Mouse (Mus musculus) T-helper 2 cell (primary cell): ENCODE data around the gene Nr2c2ap.

ENCODE experiments used
- in situ Hi-C: fragments of 300-600 bp; cut with MboI, MseI; formaldehyde crosslinking; loops from one replicate; pipeline ENCODE4 v1.15.1; 2025; ENCODE audit warnings: high pct_unique_total_duplicates

Gene Nr2c2ap

DNA sequence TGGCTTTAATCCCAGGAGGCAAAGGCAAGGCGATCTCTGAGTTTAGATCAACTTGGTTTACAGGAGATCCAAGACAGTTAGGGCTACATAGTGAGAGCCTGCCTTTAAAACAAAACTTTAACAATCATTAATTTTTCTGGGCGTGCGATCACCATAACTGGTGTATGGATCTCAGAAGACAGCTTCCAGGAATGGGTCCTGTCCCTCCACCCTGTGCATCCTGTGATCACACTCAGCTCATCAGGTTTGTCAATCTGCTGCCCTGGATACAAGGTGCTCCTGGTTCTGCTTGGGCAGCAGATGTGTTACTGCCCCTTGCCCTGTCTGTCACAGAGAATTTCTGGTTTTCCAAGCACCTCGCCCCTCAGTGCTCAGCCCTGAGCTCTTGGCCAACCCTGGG, 28.1 kb downstream of the Nr2c2ap start:
- in situ Hi-C loops = loop anchor here (25.0 kb wide), 1 partner anchor 247 kb away; the partner anchor contains the start of genes Ndufa13, Tssk6 and Yjefn3

- in situ Hi-C loops = loop anchor here (25.0 kb wide), 1 partner anchor 248 kb away; the partner anchor contains the start of genes Ndufa13, Tssk6 and Yjefn3
Measured at GRCm38 (mm10) chr8:70160015-70160414, 28.9 kb downstream of the Nr2c2ap start.

- in situ Hi-C loops = loop anchor here (25.0 kb wide), 1 partner anchor 251 kb away; the partner anchor contains the start of genes Ndufa13, Tssk6 and Yjefn3
Measured at GRCm38 (mm10) chr8:70163316-70163715, 32.2 kb downstream of the Nr2c2ap start.

GRCm38 (mm10) chr8:70166504-70167110, 35.5 kb downstream of the Nr2c2ap start:
- in situ Hi-C loops = loop anchor here (25.0 kb wide), 1 partner anchor 254 kb away; the partner anchor contains the start of genes Ndufa13, Tssk6 and Yjefn3

DNA sequence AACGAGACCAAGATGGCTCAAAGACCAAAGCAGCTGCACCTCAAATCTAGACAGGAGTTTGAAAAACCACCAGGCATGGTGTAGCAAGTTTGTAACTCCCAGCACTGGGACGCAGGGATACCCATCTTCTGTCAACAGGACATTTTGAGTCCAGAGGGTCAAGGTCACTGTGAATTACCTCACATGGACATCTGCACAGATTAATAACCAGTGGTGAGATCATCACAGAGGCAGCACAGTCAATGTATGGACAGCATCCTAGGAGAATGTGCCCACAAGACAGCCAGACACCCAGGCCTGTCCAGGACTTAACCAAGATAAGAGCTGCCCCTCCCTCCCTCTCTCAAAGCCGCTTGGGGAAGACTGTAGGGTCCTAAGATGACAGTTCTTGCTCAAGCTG, 39.0 kb downstream of the Nr2c2ap start:
- in situ Hi-C loops = loop anchor here (25.0 kb wide), 1 partner anchor 258 kb away; the partner anchor contains the start of genes Ndufa13, Tssk6 and Yjefn3

- in situ Hi-C loops = loop anchor here (25.0 kb wide), 1 partner anchor 258 kb away; the partner anchor contains the start of genes Ndufa13, Tssk6 and Yjefn3
Measured at GRCm38 (mm10) chr8:70170748-70171147, 39.6 kb downstream of the Nr2c2ap start.

GRCm38 (mm10) chr8:70171240-70171639, 40.1 kb downstream of the Nr2c2ap start:
- in situ Hi-C loops = loop anchor here (25.0 kb wide), 1 partner anchor 259 kb away; the partner anchor contains the start of genes Ndufa13, Tssk6 and Yjefn3

GRCm38 (mm10) chr8:70172043-70172681, 41.0 kb downstream of the Nr2c2ap start, which contains the start of gene Tmem161a:
TSS of gene Tmem161a (plus strand) at chr8:70172356.
- in situ Hi-C loops = loop anchor here (25.0 kb wide), 1 partner anchor 260 kb away; the partner anchor contains the start of genes Ndufa13, Tssk6 and Yjefn3

DNA sequence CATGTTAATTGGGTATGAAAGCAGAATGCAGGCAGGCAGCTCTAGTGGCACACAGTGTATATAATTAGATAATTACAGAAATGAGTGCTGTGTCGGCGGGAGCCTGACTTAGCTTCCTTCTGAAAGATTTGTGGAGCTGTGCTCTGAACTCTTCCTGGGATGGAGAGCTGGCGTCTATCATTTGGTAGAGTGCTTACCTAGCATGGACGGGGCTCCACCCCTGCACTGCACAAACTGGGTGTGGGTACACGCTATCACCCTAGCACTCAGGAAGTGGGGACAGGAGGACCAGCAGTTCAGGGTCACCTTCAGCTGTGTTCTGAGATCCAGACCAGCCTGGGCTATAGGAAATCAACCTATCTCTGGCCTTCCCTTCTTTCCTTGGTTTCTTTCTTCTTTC, 42.2 kb downstream of the Nr2c2ap start:
- in situ Hi-C loops = loop anchor here (25.0 kb wide), 1 partner anchor 261 kb away; the partner anchor contains the start of genes Ndufa13, Tssk6 and Yjefn3

DNA sequence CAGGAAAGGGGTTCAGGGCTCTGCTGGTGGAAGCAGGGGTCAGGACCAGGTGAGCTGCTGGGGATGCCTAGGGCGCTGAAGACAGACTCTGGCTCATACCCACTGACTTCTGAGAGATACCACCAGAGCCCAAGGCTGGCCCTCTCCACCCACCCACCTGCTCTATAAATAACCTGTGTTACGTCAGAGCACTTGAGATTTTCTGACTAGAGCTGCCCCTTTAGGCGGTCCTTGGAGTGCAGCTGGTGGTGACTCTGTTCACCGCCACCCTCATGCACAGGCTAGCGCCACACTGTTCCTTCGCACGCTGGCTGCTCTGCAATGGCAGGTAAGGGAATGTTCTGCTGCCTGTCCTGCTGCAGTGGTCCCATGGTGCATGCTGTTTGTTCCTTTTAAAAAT, 42.9 kb downstream of the Nr2c2ap start:
- in situ Hi-C loops = loop anchor here (25.0 kb wide), 1 partner anchor 262 kb away; the partner anchor contains the start of genes Ndufa13, Tssk6 and Yjefn3

- in situ Hi-C loops = no loop called here
Measured at GRCm38 (mm10) chr8:70178231-70178630, 47.1 kb downstream of the Nr2c2ap start.

- in situ Hi-C loops = no loop called here
Measured at GRCm38 (mm10) chr8:70179082-70179481, 47.9 kb downstream of the Nr2c2ap start.

GRCm38 (mm10) chr8:70181212-70181902, 50.2 kb downstream of the Nr2c2ap start:
- in situ Hi-C loops = no loop called here

- in situ Hi-C loops = no loop called here
Measured at GRCm38 (mm10) chr8:70181903-70182252, 50.7 kb downstream of the Nr2c2ap start.

- in situ Hi-C loops = no loop called here
Measured at GRCm38 (mm10) chr8:70183194-70183593, 52.1 kb downstream of the Nr2c2ap start.
